Mouse (Mus musculus) layer of hippocampus, adult 18-20 months (tissue): ENCODE measurements at regions not wholly inside any gene's neighbourhood (a gene's known extent, or its start where the extent isn't known, plus 50 kb on each side); places are given as distances from the start of the nearest gene placed in this dataset.

ENCODE experiments used
- DNase-seq, 2 experiments: peaks; one replicate each; pipeline ENCODE4 v3.0.0; 2022; ENCODE audit warnings: low spot score in 2 of 2

DNA sequence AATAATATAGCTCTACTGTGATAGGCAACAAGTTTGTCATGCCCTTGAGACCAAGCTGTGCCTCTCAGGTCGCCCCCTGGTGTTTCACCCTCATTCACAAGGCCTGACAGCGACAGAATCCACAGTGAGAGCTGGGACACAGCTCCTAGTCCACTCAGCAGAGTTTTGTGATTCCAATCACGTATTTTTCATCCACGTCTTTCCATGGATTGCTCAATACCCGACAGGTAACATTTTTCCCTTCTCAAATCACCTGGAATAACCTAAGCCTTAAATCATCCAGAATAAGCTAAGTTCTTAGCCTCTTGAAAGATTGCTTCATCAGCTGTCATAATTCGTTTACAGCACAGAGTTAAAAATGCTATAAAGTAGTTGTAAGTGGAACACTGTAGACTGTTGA, 211.3 kb downstream of the Ccdc91 start:
- no peak for DNase-seq

DNA sequence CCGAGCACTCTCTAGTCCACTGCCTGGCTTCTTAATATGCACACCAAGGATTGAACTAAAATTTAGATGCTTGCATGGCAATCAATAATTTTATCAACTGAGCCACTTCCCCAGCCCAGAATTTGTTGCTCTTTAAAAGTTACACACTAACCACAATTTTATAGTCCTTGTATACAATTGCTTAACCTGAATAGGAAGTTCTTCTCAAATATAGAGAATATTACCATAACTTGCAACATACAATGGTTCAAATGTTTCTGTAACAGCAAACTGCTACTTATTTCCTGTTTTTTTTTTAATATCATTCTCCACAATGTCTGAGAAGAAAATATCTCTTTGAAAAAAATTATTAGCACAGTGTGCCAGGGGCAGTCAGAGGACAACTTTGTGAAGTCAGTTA, 222.6 kb downstream of the Ccdc91 start:
- DNase-seq = no peak

DNA sequence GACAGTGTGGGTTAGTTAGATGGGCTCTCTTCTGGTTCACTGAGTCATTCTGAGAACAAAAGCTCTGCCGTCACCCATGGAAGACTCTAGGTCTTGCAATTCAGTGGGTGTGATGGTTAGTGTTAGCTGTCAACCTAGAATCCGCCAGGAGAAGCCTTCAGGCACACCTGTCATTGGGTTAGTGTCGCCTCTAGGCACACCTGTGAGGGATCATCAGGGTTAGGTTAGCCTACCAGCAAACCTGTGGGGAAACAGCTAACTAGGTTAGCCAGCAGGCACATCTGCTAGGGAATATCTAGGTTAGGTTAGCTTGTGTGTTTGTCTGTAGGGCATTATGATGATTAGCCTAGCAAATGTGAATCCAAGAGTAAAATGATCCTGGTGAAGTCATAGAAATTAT, 223.8 kb downstream of the Ccdc91 start:
- no peak for DNase-seq

DNA sequence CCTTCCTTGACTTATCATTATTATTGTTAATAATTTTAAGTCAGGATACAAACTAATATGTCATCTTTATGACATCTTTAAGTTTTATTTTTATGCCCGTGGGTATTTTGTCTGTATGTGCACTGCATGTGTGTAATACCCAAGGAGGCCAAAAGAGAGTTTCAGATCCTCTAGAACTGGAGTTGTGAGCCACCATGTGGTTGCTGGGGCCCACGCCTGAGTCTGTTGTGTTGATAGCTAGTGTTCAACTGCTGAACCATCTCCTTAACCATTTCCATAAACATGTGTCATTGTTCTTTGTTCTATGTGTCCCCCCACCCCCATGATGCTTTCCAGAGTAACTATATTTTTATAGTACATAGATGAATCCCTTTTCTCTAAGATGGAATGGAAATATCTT, 225.0 kb downstream of the Ccdc91 start:
- DNase-seq = no peak

DNA sequence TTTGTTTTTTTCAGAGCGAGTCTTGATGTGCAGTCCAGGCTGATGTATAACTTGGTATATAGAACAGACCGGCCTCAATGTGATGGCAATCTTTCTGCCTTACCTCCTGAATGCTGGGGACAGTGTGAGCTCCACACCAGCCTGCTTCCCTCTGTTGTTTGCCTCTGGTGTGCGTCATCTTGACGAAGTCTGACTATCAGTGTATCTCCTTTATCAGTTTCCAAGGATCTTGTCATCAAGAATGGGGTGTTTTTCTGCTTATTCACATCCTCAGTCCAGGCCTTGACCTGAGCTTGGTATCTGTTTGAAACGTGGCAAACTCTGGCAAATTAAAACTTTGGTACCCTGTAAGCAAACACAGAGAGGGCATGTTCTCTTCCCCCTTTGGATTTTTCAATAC, 226.3 kb downstream of the Ccdc91 start:
- no peak for DNase-seq

DNA sequence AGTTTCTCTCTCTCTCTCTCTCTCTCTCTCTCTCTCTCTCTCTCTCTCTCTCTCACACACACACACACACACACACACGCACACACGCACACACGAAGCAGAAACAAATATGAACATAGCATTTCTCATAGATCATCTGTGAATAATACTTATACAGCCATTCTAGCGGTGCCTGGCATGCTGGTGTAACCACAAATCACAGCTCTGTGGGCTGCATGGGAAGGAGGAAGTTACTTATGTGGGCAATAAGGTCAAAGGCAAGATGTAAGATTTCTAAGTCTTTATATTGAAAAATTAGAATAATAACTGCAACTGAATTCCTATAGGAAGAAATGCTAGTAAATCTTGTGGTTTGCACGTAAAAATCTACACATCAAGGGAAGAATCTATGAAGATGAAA, 228.7 kb downstream of the Ccdc91 start:
- no peak for DNase-seq

DNA sequence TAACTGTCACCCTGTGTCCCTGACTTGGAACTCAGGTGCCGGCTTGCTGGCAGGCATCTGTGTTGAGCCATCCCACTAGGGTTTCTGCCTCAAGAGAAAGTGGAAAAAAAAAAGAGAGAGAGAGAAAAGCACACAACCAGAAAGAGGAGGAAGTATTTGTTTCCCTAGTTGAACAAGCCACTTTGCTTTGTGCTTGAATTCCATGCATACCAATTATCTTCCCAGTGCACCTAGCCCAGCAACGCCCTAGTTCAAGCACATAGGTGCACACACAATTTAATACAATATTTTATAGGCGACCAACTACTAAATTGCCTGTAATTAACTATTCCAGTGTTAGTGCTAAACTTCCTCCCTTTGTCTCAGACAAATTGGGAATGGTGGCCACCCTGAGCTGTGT, 230.3 kb downstream of the Ccdc91 start:
- DNase-seq = no peak

DNA sequence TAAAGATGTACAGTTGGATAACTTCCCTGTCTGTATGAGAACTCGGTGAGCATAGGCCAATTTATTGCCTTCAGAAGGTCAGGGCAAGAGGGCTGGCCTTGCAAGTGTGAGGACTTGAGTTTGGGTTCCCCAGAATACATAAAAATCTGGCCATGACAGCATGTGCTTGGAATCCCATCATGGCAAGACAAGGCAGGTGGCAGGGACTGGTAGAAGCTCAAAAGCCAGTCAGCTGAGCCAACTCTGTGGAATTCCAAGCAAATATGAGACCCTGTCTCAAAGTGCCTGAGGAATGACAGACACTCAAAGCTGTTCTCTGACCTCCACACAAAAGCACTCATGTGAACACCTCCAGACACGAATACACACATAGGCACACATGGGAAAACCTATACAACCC, 231.1 kb downstream of the Ccdc91 start:
- DNase-seq = no peak

DNA sequence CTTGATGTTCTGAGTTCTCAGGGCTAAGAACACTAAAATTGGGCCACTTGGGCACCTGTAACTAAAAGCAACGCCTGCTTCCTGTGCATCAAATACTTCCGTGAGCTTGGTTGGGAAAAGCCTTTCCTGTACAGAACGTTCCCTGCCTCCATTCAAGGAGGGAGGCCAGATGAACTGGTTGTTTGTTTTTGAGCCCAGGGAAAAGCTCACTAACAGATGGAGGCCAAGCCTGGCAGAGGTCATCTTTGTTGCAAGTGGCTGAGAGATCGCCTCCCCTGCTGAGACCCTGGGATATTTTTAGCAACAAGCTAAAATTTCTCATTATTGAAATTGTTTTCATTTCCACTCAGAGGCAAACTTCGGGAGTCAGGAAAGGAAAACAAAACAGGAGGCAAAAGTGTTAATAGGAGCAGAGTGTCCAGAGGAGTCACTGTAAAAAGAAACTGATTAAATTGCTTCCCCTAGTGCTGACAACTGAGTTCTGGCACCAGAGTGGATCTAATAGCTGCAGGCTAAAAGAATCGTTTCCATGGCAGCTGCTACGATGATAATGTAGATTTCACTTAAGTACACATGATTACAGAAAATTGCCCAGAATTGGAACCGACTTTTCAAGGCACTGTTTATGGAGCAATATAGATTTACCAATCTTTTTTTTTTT, 242.6 kb downstream of the Ccdc91 start:
- peak; percentile 11 to 63 for DNase-seq

DNA sequence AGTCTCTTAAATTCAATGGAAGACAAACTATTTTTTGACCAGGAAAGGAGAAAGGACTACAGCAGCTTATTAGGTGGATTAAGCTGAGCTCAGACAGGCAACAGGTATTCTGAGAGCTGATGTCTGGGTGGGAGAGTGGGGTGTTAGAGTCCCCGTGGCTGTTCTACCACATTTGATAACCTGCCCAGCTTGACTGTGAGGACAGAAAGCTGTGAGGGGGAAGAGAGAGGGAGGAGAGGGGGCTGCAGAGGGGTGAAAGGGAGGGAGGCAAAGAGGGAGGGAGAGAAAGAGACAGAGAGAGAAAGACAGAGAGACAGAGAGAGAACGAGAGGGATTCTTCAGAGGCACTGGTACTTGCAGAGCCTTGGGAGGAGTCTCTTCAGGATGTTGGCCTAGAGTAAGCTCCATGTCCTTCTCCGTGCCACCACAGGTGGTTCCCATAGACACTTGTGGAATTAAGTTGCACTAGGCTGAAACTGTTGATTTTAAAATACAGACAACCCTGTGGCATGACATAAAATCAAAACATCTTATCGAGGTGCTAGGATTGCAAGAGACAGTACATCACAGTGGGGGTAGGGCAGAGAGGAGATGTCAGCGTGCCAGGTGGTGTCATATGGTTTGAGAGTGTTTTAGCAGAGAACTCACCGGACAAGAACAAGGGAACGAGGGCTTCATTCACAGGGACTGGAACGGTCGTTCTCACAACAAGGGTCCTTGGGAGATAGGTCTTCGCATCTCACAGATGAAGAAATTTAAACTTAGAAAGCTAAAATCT, 243.3 kb downstream of the Ccdc91 start:
- no peak for DNase-seq

DNA sequence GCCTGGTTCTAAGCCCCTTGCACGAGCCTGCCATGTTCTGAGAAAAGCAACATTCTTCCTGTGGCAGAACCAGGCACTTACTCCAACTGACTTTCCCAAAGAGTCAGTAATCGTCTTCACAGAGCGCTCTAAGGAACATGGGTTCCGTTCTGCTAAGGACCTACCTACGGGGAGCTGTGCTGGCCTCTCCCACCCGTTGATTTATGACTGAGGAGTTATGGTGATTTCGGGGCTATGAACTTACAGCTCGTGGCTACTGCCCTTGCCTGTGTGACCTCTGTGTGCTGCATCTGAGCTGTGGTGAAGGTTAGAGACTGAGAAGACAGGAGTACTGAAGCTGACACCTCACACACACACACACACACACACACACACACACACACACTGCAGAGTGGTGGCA, 243.9 kb downstream of the Ccdc91 start:
- DNase-seq = no peak

DNA sequence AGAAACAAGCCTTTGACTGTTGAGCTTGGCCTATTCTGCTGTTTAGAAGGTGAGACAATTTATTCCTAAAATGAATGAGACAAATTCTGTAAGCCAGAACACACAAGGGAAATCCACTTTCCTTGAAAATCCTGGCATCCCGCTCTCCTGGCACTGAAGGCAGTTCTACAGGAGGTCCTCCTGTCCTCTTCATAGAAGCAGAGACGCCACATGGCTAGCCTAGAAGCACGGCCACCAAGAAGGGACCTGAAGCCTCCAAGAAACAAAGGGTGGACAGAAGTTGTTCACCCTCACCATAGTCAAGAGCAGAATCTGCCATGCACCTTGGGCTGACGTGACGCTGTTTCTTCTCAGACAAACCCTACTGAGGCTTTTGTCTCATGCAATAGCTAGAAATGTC, 247.7 kb downstream of the Ccdc91 start:
- no peak for DNase-seq

DNA sequence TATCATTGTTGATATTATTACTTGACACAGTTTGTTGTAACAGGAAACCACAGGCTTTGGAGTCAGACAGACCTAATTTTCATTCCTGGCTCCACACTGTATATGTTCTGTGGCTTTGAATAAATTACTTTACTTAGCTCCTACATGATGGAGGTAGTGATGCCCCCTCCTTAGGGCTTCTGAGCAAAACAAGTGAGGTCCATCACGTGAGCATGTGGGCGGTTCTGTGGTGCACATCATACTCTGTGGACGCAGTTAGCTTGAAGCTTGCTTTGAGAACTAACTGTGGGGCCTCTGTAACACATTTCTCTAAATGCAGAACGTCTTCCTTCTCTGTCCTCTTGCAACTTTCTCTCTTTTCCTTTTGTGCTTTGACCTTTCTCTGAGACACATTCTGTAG, 251.4 kb downstream of the Ccdc91 start:
- DNase-seq = no peak

DNA sequence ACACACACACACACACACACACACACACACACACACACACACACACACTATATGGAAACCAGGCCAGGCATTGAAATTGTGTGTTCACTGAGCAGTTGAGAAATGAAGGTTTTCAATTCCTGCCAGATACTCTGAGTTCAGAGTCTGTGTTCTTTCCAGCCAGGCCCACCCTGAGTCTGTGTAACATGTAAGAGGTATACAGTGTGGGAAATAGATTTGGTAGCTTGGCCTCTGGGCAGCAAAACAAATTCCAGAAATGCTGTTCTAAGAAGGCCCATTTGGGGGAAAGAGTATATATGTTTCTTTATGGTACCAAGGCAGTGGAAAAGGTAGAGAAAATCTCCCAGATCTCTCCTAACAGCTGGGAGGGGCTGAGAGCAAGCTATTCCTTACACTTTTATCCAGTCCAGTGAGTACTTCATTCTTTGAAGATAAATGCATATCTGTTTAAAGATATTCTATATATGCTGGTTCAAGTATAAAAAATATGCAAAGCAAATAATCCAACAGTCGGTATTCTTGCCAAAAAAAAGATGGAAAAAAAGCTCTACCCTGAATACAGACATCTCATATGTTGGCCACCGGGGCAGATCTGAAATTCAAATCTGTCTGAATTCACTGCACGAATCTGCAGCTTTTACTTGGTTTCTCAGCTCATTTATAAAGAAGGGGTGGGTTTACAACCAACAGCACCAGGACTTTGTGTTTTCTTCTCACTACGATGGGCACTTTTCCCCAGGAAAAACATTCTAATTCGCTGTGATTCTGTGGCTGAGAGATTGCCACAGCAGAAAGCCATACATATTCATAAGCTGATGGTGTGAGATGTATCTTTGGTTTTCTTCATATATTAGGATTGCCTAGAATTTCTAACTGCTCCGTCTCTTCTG, 252.3 kb downstream of the Ccdc91 start:
- DNase-seq = peak in 1 of 2 experiments; percentile 49

DNA sequence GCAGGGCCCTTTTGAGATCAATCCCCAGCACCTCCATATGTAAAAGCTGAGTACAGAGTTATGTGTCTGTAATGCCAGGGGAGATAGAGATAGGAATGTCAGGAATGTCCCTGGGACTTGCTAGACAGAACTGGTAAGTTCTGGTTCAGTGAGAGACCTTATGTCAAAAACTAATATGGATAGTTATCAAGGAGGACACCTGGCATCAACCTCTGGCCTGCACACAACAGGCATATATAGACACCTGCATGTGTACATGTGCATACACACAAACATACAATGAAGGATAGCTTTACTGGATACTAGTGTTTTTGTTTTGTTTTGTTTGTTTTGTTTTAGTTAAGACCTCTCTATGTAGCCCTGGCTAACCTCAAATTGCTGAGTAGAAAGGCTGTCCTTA, 254.1 kb downstream of the Ccdc91 start:
- no peak for DNase-seq

DNA sequence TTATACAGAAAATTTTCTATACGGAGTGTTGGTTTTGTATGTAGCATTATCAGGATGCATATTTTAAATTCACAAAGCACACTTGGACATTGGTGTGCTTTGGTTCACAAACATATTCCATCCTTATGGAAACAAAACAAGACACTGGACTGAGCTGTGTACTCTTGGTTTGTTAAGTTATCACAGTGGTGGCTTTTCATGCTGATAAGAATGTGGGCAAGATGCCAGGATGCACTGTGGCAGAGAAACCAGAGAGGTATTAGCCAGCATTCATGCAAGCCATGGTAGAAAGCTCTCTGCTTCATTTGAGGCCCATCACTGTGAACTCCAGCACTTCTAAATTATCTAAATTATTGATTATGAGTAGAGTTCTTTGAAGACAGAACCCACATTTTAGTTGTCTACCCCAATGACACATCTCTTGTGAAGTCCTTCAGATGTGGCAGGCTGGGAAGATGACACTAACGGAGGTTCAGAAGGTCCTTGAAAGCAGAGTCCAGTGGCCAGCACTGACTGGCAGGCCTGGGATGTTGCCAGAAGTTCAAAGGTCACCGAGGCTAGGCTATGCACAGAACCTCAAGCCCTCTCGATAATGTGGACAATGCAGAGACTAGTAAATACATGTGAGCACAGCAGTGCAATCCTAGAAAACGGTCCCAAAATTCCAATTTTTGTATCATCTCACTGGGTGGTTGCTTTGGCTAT, 263.1 kb downstream of the Ccdc91 start:
- no peak for DNase-seq

DNA sequence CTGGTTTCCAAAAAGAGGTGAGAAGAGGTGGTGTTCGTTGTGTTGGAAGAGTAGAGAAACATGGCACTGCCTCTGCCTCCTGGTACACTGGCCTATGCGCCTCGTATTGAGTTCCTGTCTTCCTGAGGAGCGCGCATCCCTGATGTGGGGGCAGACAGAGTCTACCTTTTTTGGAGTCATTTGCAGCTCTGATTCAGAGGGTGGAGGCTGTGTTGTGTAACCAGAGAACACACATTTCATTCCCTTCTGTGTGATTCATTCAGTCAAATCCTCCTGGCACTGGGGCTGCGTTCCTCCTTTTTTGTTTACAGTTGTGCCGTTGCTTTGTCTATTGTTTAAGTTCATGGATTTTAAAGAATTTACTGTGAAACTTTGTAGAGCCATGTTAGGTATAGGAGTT, 265.8 kb downstream of the Ccdc91 start:
- peak; percentile 27 to 72 for DNase-seq

DNA sequence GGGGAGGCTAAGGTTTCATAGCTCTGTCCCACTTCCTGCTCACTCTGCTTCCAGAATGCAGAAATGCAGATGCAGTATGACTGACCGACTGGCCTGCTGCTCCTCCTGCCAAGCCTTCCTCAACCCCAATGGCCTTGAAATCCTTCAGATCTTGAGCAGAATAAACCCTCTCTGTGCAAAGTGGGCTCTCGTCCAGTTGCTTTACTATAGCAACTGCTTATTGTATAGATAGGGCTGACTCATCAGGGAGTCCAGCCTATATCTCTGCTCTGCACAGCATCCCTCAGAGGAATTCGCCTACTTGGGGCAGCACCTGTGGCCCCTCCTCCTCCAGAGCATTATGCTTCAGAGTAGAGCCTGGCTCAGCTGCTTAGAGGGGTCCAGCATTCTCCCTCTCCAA, 268.5 kb downstream of the Ccdc91 start:
- no peak for DNase-seq

DNA sequence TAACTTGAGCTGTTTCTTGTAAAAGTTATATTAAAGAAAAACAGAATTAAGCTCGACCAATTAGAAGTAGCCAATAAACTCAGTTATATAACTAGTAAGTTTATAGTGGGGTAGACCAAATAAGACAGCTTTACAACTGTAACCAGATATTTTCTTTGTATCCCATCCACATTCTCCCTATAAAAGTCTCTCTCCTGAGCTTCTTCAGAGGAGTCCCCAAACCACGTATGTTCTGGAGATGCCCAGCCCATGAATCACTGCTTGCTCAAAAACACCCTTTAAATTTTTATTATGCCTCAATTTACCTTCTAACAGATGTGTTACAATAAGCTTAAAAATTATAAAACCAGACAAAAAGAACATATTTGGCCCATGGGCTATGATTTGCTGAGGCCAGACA, 270.1 kb downstream of the Ccdc91 start:
- DNase-seq = no peak

DNA sequence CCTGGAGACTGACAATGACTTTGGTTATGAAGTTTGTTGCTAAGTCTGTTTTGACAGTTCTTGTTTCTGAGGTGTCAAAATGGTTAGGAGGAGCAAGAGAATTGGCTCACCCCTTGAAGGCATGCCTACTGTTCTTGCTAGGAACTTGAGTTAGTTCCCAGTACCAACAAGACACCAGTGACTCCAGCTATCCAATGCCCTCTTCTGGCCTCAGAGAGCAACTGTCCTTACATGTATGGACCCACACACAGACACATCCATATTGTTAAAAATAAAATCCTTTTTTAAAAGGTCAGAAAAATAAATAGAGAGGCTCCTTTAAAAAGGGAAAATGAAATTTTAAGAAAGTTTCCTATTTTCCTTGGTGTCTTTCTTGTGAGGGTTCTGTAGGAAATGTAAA, 272.3 kb downstream of the Ccdc91 start:
- DNase-seq = no peak

DNA sequence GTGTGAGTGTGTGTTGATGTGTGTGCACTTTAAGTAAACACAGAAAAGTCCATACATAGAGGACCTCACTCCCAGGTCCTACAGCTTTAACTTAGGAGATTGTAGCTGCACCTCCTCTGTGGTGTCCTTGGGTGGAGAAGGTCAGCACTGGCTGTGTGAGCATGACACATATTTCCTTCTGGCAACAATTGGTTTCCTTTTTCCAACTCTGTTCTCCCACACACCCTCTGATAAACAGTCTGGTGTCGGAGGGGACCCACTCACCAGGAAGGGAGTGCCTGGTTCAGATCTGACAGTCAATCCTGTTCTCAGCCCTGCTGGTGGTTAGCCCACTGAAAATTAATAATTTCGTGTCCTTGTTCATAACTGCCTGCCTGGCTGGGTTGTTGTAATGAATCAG, 276.7 kb downstream of the Ccdc91 start:
- DNase-seq = no peak

DNA sequence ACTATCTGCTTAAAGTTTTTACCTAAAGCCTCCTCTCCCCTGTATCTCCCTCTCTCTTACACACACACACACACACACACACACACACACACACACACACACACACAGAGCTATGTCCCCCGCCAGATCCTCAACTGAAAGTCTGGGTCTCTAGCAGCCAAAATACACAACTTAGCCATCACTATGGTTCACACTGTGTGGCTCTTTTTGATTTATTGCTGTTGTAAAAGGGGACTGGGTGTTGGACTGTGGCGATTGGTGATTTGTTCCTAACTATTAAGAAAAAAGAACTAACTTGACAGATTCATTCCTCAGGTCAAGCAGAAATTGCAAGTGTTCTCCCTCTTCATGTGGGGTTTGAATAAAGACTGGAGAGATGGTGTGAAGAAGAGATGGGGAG, 278.2 kb downstream of the Ccdc91 start:
- no peak for DNase-seq
